Mouse (Mus musculus) intestine, embryonic 16.5 days (tissue): ENCODE results near the gene Prkch. TPM values are rescaled to one million over a fixed set of nuclear protein-coding genes. Genes with fewer than 3 reads are reported as not detected.

Experiments used
- ATAC-seq: fragments of 200-750 bp; cut with Nextera tagmentation; 2 replicates; pipeline ENCODE4 v1.8.0; 2017; ENCODE audit warnings: moderate TSS enrichment, moderate library complexity
- H3K27ac ChIP-seq: fragments of 300-500 bp; sonication (generic); 2 replicates; pipeline ENCODE4 v1.5.1; 2014; ENCODE audit warnings: mild to moderate bottlenecking, low read length
- H3K27me3 ChIP-seq: fragments of 300-500 bp; sonication (generic); replicated peaks from 2 replicates; pipeline ENCODE4 v1.6.1; 2014; ENCODE audit warnings: low read length, control low read depth, mixed read lengths; ENCODE audit not compliant: control insufficient read depth, insufficient read depth
- H3K36me3 ChIP-seq: fragments of 300-500 bp; sonication (generic); 2 replicates; pipeline ENCODE4 v1.6.1; 2014; ENCODE audit warnings: low read length, control low read depth; ENCODE audit not compliant: control insufficient read depth, insufficient read depth
- H3K4me1 ChIP-seq: fragments of 300-500 bp; sonication (generic); 2 replicates; pipeline ENCODE4 v1.6.1; 2014; ENCODE audit warnings: low read length, control low read depth, mixed read lengths; ENCODE audit not compliant: control insufficient read depth, insufficient read depth
- H3K4me2 ChIP-seq: fragments of 300-500 bp; sonication (generic); 2 replicates; pipeline ENCODE4 v1.6.1; 2014; ENCODE audit warnings: low read depth, low read length, control low read depth
- H3K4me3 ChIP-seq: fragments of 300-500 bp; sonication (generic); 2 replicates; pipeline ENCODE4 v1.5.1; 2014; ENCODE audit warnings: mild to moderate bottlenecking, low read length
- H3K9ac ChIP-seq: fragments of 300-500 bp; sonication (generic); 2 replicates; pipeline ENCODE4 v1.6.1; 2014; ENCODE audit warnings: low read depth, low read length
- H3K9me3 ChIP-seq: fragments of 300-500 bp; sonication (generic); 2 replicates; pipeline ENCODE4 v1.6.1; 2016; ENCODE audit warnings: low read length, control low read depth; ENCODE audit not compliant: control insufficient read depth
- WGBS: fragments of 180-500 bp; shearing (Covaris S2); extraction: QIAGEN DNeasy Blood & Tissue Kit; methylation state at CpG from one replicate; pipeline ENCODE4 v1.1.7; 2014; 5-methylcytosine and 5-hydroxymethylcytosine counted together
- polyA plus RNA-seq: library from polyadenylated mRNA; unstranded; fragments of >200 nt; fragmentation: Nextera tagmentation; extraction: Ambion mirVana; gene quantifications from 2 replicates; pipeline ENCODE4 v1.2.1, GENCODE M21; 2015

Gene Prkch
- polyA plus RNA-seq, 1 experiment from 2014 or later, result 4.0 TPM

DNA sequence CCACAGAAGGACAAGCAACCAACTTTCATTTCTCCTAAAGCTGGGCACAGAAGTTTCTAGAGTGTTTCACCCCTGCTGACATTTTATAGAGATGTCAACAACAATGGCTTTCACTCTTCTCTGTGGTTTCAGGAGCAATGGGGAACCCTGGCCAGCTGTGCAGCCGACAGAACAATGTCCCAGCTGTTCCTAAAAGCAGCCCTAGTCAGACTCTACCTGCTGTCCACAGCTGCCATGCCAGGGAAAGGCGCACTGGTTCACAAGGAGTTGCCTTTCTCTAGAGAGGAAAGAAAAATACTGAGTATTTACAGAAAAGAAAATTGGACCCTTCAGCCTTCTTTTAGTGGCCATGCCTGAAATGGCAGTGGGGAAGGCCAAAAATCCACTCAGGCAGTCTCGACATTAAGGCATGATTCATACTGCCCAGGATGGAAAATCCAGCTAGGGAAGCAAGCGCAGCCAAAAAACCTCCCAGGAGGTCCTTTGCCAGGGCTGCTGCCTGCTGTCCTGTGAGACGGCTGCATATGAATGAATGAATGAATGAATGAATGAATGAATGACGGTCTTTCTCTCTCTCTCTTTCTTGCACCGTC is 190.3 kb downstream of the Prkch start:
- 77% methylated on average over 7 of the region's 7 CpGs for WGBS
- ATAC-seq, result no peak
- no peak overlapping the region for H3K27ac ChIP-seq

GRCm38 (mm10) chr12:73776401-73776945 is 191.9 kb downstream of the Prkch start:
- H3K27me3 ChIP-seq, result no peaks in the 10 kb centered on the region
- no peak overlapping the region for H3K4me3 ChIP-seq
- H3K9me3 ChIP-seq, result no peaks in the 10 kb centered on the region
- WGBS, result 91% methylated on average over 6 of the region's 6 CpGs
- ATAC-seq, result no peak
- H3K36me3 ChIP-seq, result no peaks in the 10 kb centered on the region
- H3K4me2 ChIP-seq, result no peak overlapping the region
- H3K9ac ChIP-seq, result no peak overlapping the region
- H3K27ac ChIP-seq, result no peak overlapping the region
- peaks cover 9% of the 10 kb centered on the region for H3K4me1 ChIP-seq

More for the DNA sequence above, 190.3 kb downstream of the Prkch start:
- Histone ChIP-seq H3K9ac (no peak overlapping the region), H3K27me3 (no peaks in the 10 kb centered on the region), H3K36me3 (no peaks in the 10 kb centered on the region), H3K4me1 (peaks cover 2% of the 10 kb centered on the region), H3K4me2 (no peak overlapping the region), H3K9me3 (no peaks in the 10 kb centered on the region), H3K4me3 (no peak overlapping the region)

DNA sequence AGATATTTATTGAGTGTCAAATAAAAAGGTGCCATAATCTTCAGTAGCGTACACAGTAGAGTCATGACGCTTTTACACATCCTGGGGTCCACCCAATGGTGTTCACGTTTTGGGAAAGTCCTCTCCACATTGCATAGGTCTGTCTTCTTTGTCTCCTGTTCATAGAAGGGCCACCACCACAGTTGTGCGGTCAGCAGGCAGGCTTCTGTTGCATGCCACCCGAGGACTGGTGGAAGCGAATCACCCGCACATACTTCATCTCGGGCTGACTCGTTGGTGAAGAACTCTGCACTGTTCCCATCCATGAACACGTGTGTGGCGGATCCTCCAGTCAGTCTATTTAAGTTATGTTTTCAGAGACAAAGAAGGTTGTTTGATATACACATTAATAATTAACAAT is 193.1 kb downstream of the Prkch start:
- ATAC-seq, result no peak
- Histone ChIP-seq H3K9me3 (no peaks in the 10 kb centered on the region), H3K27me3 (no peaks in the 10 kb centered on the region), H3K36me3 (no peaks in the 10 kb centered on the region), H3K4me2 (no peak overlapping the region), H3K27ac (no peak overlapping the region), H3K4me3 (no peak overlapping the region), H3K9ac (no peak overlapping the region), H3K4me1 (peaks cover 9% of the 10 kb centered on the region)
- WGBS, result 92% methylated on average over 11 of the region's 11 CpGs

DNA sequence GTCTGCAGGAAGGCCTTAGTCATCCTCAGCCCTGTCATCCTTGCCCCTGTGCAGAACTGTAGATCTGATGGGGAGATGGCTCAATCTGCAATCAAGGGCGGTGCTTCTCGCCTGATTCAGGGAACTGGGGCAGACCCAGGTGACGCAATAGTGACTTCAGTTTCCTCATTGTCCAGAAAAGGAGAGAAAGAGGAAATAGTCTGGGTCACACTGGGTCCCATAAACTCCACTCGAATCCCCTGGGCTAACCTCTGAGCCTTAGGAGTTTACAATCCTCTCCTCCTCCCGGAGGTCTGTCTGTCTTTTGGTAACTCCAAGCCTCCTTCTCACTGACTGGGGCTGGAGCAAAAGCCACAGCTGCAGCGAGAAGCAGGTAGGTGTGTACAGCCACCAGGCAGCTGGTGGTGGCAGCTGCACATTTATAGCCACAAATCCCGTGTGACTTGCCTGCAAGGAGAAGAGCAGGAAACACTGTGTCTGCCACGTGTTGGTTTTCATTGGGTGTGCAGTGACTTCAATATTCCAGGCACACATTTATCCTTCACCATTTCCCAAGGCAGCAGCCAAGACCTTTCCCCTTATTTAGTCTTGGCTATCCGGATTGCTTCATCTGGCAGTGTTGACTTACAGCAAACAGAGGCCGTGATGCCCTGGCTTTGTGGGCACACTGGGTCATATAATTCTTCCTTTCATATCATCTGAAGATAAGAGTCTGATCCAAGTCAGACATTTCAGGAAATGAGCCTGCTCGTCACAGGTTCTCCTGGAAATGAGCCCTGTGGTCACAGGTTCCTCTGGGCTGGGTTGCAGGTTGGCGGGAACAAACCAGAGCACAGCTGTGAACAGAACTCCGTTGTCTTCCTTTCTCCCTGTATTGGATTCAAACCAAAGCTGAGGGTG is 195.0 kb downstream of the Prkch start:
- H3K4me3 ChIP-seq, result peak overlapping the region; percentile 20; the same call in 1 of the 2 replicates
- H3K27me3 ChIP-seq, result no peaks in the 10 kb centered on the region
- H3K4me1 ChIP-seq, result peaks cover 9% of the 10 kb centered on the region
- no peaks in the 10 kb centered on the region for H3K9me3 ChIP-seq
- H3K9ac ChIP-seq, result peak overlapping the region; percentile 43; the same call in 1 of the 2 replicates
- no peaks in the 10 kb centered on the region for H3K36me3 ChIP-seq
- peak overlapping the region; percentile 93 for H3K27ac ChIP-seq
- ATAC-seq, result peak; percentile 91
- 39% methylated on average over 13 of the region's 13 CpGs for WGBS
- H3K4me2 ChIP-seq, result peak overlapping the region; percentile 40

DNA sequence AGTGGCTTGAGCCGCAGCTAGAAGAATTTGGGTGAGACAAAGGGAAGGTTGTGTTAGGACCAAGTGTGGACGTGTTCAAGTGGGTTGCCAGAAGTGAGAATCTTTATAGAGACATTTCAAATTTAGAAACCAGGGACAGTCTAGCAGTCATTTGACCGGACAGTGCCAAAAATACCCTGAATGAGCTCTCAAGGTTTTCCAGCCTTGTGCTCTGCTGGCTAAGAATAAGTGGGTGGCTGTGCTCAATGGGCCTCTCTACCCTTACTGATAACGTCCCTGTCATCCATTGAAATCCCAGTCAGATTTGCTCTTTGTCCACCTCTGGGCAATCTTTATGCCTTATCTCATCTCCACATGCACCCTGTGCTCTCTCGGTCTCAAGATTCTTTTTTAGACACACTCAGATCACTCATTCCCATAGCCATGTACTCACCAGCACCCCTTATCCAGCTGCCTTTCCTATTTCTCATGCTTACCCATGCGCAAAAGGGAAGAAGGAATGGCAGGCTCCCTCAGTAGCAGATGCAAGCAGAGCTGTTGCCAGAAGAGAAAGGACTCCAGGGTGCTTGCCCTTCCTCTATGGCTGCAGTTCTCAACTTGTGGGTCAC is 196.9 kb downstream of the Prkch start:
- H3K27me3 ChIP-seq, result no peaks in the 10 kb centered on the region
- no peaks in the 10 kb centered on the region for H3K9me3 ChIP-seq
- H3K4me1 ChIP-seq, result peaks cover 9% of the 10 kb centered on the region
- H3K9ac ChIP-seq, result no peak overlapping the region
- 82% methylated on average over 6 of the region's 6 CpGs for WGBS
- no peak overlapping the region for H3K4me3 ChIP-seq
- ATAC-seq, result no peak
- H3K36me3 ChIP-seq, result no peaks in the 10 kb centered on the region
- H3K4me2 ChIP-seq, result no peak overlapping the region
- H3K27ac ChIP-seq, result no peak overlapping the region

- Histone ChIP-seq H3K36me3 (no peaks in the 10 kb centered on the region), H3K9me3 (no peaks in the 10 kb centered on the region), H3K4me1 (peaks cover 5% of the 10 kb centered on the region), H3K27me3 (no peaks in the 10 kb centered on the region), H3K27ac (no peak overlapping the region), H3K9ac (no peak overlapping the region), H3K4me2 (no peak overlapping the region), H3K4me3 (no peak overlapping the region)
- ATAC-seq, result no peak
- WGBS, result 73% methylated on average over 8 of the region's 8 CpGs
Observed at GRCm38 (mm10) chr12:73786909-73787308, 202.3 kb downstream of the Prkch start.

- no peak overlapping the region for H3K27ac ChIP-seq
Observed at GRCm38 (mm10) chr12:73788850-73789249, 204.3 kb downstream of the Prkch start.

DNA sequence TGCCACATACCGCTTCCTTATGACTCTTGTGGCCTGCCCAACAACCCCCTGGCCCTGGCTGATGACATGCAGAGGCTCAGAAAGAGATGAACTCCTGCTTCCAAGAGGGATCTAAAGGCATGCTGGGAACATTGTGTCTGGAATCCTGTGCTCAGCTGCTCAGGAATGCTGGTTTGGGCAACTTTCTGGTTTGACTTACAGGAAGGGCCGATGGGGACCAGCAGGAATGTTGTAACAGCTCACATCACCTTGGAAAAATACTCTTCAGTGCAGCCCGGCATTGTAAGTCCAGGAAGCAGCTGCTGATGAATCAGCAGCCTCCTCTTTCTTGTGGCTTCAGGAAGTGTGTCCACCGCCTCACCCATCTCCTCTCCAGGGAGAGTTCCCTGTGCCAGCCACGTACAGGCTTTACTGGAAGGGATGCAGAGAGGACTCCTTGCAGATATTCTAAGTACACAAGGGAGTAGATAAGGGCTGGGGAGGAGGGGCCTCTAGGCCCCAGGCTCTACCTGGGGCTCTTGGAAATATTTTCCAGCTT is 206.0 kb downstream of the Prkch start:
- ATAC-seq, result peak; percentile 76
- Histone ChIP-seq H3K27ac (peak overlapping the region; percentile 29; the same call in 1 of the 2 replicates), H3K9ac (no peak overlapping the region), H3K4me3 (no peak overlapping the region), H3K4me2 (no peak overlapping the region), H3K4me1 (peaks cover 16% of the 10 kb centered on the region), H3K27me3 (no peaks in the 10 kb centered on the region), H3K36me3 (no peaks in the 10 kb centered on the region), H3K9me3 (no peaks in the 10 kb centered on the region)
- WGBS, result 36% methylated on average over 5 of the region's 5 CpGs

More at GRCm38 (mm10) chr12:73788850-73789249, 204.3 kb downstream of the Prkch start:
- no peak for ATAC-seq
- H3K4me1 ChIP-seq, result peaks cover 5% of the 10 kb centered on the region
- H3K4me2 ChIP-seq, result no peak overlapping the region
- WGBS, result 38% methylated on average over 3 of the region's 3 CpGs
- no peak overlapping the region for H3K9ac ChIP-seq
- no peaks in the 10 kb centered on the region for H3K9me3 ChIP-seq
- no peak overlapping the region for H3K4me3 ChIP-seq
- no peaks in the 10 kb centered on the region for H3K36me3 ChIP-seq
- H3K27me3 ChIP-seq, result no peaks in the 10 kb centered on the region

DNA sequence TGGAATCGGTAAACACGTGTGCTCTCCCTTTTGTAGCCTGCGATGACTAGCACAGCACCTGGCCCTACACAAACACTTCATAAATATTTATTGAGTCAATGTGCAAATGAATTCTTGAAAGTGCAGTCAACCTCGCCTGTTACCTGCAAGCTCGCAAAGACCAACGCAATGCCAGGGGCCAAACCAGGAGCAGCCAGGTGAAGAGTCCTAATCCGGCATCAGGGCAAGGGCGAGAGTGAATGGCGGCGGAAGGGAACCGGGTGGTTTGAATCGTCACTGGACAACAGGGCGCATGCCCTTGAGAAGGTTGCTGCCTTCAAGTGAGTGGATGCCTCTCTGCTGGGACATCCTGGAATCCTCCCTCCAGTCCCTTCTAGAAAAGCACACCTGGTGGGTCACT is 208.6 kb downstream of the Prkch start:
- no peaks in the 10 kb centered on the region for H3K36me3 ChIP-seq
- no peak overlapping the region for H3K4me3 ChIP-seq
- H3K27ac ChIP-seq, result no peak overlapping the region
- H3K4me2 ChIP-seq, result no peak overlapping the region
- H3K27me3 ChIP-seq, result no peaks in the 10 kb centered on the region
- no peaks in the 10 kb centered on the region for H3K9me3 ChIP-seq
- no peak overlapping the region for H3K9ac ChIP-seq
- peaks cover 16% of the 10 kb centered on the region for H3K4me1 ChIP-seq
- no peak for ATAC-seq
- 66% methylated on average over 13 of the region's 13 CpGs for WGBS
